Mouse (Mus musculus): ENCODE results near the gene Mill1. TPM values are rescaled to one million over a fixed set of nuclear protein-coding genes. Genes with fewer than 3 reads are reported as not detected.

The Mill1 gene
- not detected in 2 replicates for polyA plus RNA-seq (2012; rRNA removed)

GRCm38 (mm10) chr7:18245047-18245446 is at the start of gene Mill1:
Mill1 (plus strand) TSS chr7:18245347.

Other genes starting within 250 kb of the Mill1 start
- not detected in 2 replicates for gene Ceacam13, start 235.5 kb upstream of the Mill1 start, polyA plus RNA-seq (2012; rRNA removed)
- 0.47 TPM in 1 of 2 replicates, not detected in the other for gene Ceacam12, start 179.4 kb upstream of the Mill1 start, polyA plus RNA-seq (2012; rRNA removed)
- gene Igfl3, start 68.9 kb upstream of the Mill1 start, polyA plus RNA-seq (2012; rRNA removed) = not detected in 2 replicates
- gene Psg18, start 109.7 kb downstream of the Mill1 start, polyA plus RNA-seq (2012; rRNA removed) = 0.17 TPM in 1 of 2 replicates, not detected in the other
- 0.17 TPM in 1 of 2 replicates, not detected in the other for gene Psg28, start 186.7 kb downstream of the Mill1 start, polyA plus RNA-seq (2012; rRNA removed)
- gene Psg26, start 238.8 kb downstream of the Mill1 start, polyA plus RNA-seq (2012; rRNA removed) = not detected in 2 replicates

Measured in central nervous system, embryonic 11.5 days (tissue).